Mouse (Mus musculus) adrenal gland, postnatal 25 days (tissue): ENCODE measurements around the gene Zfp326. TPM values are rescaled to one million over a fixed set of nuclear protein-coding genes. Genes with fewer than 3 reads are reported as not detected.
"Not testable (repeated sequence)": the region's sequence is repeated elsewhere in the genome, so short reads cannot be mapped to it uniquely, and the experiment has no call there.

Source experiments
- DNase-seq: peaks from one replicate; pipeline ENCODE4 v3.0.0; 2021; ENCODE audit warnings: mixed read lengths
- long read RNA-seq: library from polyadenylated mRNA; stranded (forward); transcript quantifications from one replicate; pipeline ENCODE4 v2.0.0, GENCODE M21; 2021
- total RNA-seq: library from RNA; stranded (reverse); gene quantifications from 2 replicates; pipeline ENCODE4 v1.2.3, GENCODE M21; 2021

Zfp326 gene
- total RNA-seq, result 28.6 and 32.1 TPM in 2 replicates
- long read RNA-seq, partial matches to known transcripts, result 4 of 6 reads
- long read RNA-seq, other reads (novel, unspliced or antisense), result 2 of 6 reads

DNA sequence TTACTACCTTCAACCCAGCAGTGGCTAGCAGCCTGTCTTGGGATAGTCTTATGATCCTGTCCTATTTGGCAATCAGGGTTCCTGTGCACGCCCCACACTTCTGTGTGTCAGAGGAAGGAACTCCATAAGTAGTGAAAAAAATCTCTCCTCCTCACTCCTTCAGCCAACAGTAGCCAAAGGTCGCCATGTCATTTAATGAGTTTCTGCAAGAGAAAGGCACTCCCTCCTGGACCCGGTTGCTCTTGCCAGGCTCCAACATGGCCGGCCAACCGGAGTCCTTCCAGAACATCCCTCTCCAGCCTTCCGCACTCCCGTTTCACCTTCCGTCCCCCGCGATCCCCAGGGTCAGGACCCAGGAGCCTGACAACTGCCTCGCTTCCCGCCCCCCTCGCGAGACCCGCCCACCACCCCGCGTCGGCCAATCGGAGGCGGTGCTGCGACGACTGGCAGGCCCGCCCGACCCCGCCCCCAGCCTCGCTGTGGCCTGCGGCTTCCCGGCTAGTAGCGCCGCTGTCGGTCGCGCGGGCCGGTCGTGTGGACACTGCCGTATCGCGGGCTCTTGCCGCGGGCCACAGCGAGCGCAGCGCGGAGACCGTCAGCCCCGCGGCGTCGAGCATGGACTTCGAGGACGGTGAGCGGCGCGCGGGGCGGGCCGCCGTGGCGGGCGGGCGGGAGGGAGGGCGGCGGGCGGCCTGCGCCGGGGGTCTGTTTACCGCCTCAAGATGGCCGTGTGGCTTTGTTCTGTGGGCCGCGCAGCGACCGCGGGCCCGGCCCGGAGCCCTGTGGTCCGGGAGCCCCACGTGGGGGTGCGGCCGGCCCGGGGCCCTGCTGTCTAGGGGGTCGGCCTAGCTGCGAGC lies at the start of gene Zfp326:
TSS of gene Zfp326 (plus strand) at position 498 of the 857 bp plus-strand sequence.
- DNase-seq, result peak; percentile 95

DNA sequence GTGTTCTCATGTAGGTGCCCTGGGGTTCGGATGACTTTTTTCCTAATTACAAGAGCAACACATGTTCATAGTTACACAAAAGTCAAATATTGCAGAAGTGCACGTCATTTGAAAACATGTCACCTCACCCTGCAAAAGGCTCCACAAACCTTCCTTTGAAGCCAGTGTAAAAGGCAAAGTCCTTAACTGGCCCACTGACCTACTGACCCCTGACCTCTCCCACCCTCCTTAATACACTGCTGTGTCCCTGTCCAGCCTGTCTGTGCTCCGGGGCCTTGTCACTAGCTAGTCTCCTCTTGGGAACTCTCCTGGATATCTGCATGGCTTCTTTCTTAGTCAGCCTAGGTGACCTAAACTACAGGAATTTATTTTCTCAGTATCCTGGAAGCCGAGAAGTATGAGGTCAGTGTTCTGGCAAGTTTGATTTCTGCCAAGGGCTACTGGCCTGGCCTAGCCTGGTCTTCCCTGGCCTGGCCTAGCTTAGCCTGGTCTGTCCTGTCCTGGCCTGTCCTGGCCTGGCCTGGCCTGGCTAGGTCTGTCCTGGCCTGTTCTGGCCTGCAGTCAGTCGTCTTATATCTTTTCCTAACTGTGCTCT lies 49.4 kb upstream of the Zfp326 start:
- DNase-seq, result no peak

DNA sequence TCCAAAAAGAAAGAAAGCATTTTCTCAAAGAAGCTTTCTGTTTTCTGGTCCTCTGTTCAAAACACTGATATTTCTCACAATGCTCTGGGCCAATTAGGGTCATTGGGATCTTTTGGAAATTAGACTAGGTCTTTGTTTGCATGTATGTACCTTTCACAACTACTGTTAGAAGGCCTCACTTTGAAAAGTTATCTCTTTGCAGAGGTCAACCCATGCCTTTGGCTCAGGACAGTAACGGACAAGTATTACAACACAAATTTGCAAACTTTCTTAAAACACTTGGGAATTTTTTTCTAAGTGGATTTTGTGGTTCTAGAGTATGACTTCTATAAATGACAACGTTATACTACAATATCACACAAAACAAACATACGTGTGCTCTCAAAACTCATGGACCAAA lies 48.3 kb upstream of the Zfp326 start:
- DNase-seq, result no peak

DNA sequence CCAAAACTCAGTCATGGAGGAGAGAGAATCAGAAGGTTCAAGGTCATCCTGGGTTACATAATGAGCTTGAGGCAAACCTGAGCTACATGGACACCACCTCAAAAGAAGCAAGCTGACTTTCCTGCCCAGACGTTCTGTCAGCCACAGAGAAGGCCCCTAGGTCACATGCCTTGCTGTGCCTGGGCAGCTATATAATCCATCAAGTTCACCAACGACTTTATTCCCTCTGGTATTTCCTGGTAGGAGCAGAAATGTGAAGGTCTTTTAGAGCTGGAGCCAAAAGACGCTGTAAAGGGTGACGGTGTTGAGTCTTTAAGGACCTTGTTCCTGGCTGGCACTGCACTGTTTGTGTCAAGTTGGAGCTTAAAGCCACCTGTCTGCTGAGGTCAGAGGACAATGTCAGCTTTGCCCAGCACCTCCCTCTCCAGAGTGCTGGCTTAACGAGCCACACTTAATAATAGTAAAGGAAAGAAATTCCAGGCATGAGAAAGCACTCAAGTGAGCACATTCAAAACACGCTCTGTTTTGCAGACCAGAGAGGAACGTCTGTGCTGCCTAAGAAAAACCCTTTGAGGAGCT lies 47.3 kb upstream of the Zfp326 start:
- DNase-seq, result no peak

DNA sequence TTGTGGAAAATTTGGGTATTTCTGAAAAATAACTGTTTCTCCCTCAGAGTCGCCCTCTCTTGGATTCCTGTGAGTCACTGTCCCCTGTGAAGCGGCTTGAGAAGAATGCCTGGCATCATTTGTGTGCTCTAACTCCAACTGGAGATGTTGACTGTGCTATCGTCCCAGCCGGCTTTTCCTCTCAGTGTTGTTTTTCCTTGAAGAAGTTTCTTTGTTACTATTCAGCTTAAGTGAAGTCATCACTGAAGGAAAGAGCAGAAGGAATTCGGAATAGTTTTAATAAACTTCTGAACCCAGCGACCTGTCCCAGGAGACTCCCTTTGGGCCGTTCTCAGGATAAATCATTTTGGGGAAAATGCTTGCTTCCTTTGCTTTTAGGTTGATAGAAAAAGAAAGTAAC lies 44.2 kb upstream of the Zfp326 start:
- DNase-seq, result no peak

DNA sequence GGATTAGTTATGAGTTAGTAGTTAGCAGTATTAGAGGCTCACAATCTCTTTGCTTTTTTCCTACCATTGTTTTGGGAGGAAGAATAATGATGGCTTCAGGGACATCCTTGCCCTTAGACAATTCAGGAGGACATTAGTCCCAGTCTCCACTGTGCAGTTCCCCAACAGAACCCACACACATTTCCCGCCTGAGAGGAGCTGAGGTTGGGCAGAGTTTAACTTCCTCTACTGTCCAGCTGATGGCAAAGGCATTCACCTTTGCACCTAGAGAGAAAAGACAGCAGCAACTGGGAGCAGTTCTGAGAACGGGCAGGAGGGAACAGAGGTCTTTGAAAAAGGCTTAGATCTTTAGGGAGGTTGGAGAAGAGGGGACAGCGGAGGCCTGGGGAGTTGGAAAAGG lies 42.4 kb upstream of the Zfp326 start:
- DNase-seq, result no peak

DNA sequence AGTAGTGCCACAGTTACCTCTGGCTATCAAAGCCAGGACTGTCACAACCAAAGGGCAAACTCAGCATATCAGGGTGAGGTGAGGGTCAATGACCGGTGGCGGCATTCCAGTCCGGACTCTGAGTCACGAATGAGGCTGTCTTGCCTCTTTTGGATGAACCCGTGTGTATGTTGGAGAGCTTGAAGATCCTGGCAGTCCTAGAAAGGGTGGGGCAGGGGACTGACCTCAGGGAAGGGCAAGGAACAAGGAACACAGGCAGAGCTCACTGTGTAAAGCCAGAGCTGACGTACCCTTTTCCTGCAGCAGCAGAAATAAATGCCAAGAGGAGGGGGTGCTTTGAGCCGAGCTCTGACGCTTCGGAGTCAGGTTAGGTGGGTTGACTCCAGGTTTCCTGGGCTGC lies 40.4 kb upstream of the Zfp326 start:
- peak; percentile 78 for DNase-seq

DNA sequence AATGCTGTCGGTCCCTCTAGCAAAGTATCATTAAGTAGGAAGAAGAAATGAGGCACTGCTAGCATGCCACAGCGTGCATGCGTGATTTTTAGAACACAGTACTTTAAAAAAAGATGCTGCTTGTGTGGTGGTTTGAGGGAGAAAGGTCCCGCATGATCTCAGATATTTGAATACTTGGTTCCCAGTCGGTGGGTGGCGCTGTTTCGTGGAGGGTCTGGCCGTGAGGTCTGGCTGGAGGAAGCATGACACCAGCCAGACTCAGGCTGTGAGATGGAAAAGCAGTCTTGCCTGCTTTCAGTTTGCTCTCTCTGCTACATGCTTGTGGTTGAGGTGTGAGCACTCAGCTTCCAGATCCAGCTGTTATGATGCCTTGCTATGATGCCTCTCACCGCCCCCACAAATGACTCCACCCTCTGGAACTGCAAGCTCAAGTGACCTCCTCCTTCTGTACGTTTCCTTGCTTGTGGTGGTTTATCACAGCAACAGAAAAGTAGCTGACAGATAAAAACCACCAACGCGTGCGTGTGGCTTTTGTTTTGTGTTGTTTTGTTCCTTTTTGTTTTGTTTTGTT lies 36.5 kb upstream of the Zfp326 start:
- no peak for DNase-seq

DNA sequence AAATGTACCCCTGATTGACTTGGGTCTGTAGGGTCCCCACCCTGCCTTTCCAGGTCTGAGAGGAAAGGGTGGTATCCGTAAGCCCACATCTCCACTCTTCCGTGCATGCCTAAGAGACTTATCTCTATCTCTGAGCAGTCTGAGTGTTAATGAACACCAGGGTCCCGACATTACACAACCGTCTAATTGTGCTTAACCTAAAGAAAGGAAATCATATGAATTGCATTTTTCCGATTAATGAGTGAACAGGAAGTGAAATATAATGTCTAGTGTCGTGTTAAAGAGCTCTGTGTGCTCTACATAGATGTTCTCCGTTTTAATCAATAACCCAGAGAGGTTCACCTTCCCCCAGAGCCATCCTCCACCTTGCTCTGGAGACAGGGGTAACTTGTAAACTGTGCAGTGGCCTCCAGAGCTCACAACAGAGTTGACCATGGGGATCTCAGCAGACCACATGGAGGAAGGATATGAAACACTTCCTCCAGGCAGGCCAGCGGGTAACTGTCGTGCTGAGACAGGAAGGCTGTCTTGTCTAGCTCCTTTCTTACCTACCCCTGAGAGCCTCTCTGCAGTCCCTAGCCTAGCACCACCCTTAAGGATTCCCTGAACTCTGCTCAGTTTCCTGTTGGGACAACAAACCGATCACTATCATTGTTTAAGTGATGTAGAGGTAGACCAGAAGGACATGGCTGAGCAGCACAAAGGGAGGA lies 32.2 kb upstream of the Zfp326 start:
- DNase-seq, result no peak

DNA sequence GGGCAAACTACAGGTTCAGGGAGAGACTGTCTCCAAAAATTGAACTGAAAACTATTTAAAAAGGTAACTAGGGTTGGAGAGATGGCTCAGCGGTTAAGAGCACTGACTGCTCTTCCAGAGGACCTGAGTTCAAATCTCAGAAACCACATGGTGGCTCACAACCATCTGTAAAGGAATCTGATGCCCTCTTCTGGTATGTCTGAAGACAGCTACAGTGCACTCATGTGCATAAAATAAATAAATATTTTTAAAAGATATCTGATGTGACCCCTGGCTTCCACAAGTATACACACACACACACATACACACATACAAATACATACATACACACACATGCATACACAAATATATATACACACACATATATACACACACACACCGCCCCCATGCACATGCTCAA lies 31.3 kb upstream of the Zfp326 start:
- DNase-seq, result no peak

DNA sequence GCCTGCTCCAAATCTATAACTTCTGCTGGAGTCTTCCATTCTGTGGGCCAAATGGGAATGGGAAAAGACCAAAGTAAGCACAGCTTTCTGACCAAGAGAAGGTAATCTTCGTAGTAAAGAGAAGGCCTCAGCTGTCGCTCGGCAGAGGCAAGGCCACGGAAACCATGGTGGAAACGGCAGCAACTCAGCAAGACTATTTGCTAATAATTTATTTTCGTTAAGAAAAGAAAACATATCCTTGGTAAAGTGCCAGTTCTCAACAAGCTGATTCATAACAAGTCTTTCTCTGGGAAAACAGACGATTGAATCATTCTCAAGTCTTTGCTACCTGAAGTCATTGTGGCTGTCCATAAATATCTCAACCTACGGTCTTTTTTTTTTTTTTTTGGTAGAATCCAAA lies 28.6 kb upstream of the Zfp326 start:
- DNase-seq, result no peak

DNA sequence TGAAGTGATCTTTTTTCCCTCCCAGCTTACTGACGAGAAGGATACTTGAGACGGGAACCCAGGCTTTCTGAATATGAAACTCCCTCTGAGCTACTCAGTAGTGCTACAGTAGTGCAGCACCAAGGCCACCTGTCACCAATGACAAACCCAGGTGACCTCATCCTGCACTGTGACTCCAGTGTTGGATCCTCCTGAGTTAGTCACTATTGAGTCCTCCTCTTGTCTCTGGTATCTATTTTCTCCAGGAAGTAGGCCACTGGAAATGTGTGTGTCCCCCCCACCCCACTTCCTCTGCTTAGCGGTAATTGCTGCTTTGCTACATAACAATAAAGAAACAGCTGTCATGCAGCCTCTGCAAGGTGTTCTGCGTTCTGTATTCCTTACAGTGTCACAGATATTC lies 27.1 kb upstream of the Zfp326 start:
- DNase-seq, result peak; percentile 33

DNA sequence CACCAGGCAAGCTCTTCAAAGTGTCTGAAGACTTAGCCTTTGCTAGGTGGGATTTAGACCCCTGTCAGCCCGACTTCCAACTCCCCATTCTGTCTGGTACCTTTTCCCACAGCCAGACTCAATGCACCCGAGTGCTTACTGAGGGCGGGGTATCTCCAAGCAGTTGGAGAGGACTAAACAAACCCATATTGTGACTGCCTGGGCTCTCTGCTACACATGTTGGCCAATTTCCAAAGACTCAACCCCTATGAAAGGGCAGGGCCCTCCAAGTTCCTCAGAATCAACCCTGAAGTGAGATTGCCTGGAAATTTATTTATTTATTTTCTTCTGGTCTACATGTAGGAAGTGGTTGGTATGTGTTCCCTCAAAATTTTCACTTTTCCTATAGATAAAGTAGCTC lies 26.7 kb upstream of the Zfp326 start:
- DNase-seq, result no peak

DNA sequence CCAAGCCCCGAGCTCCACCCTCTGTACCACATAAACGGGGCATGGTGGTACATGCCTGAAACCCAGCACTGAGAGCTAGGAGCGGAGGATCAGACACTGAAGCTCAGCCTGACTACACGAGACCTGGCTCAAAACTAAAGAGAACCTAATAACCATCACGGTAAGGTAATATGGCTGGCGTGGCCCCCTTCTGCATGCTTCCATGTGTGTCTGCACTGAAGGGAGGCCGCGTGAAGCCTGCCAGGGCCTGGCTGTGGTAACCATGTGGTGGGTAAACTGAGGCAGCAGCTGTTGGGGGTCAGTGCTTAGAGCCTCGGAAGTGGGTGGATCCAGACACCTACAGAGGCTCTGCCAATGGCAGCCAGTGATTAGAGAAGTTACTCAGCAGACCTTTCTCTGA lies 23.1 kb upstream of the Zfp326 start:
- DNase-seq, result no peak

DNA sequence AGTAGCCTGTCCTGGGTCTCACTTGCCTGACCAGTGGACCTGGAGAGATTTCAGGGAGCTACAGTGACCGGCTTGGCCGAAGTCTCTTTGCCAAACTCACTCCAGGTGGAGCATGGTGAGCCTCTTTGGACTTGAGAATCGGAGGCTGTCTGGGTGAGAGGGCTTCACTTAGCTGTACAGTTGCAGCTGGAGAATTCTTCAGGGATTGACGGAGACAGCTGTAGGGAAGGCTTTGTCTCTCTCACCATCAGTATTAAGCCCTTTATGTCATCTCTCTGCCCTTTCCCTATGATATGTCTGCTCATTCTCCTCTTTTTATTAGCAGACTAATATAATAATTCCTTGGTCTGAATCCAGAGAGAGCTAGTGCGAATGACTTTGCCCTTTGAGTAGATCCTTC lies 18.9 kb upstream of the Zfp326 start:
- no peak for DNase-seq

DNA sequence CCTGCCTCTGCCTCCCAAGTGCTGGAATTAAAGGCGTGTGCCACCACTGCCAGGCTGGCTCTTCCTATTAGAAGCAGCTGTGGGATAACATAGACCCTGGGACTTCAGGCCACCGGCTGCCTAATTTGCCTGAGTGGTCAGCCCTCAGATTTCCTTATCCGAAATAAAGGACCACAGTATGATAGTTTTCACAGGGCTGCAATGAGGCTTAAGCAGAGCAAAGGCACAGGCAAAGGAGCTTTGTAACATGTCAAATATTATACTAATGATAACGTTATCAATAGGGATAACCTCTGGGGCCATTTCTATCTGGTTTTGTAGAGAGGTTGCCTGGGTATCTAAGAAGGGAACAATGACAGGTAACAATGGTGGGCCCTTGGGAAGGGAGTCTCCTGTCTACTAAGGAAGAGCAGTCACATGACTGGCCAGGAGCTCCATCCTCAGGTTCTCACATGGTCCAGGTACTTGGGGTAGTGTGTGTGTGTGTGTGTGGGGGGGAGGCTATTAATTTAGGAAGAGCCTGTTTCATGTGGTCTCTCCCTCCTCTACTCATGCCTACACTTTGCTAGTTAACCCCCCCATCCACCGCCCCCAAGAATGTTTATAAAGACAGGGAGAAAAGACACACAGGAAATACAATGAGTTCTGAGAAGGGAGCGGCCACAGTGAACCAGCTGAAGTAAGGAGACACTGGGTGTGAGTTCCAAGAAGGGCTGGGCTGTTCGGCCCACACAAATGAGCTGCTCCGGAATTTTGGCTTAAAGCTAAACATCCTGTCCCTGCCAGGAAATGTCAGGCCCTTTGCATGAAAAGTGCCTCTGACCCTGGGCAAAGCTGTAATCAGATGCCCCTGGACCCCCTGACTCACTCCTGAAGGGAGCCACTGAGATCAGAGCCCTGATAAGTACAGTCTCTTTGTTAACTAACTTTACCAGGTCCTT lies 17.3 kb upstream of the Zfp326 start:
- DNase-seq, result peak; percentile 23

DNA sequence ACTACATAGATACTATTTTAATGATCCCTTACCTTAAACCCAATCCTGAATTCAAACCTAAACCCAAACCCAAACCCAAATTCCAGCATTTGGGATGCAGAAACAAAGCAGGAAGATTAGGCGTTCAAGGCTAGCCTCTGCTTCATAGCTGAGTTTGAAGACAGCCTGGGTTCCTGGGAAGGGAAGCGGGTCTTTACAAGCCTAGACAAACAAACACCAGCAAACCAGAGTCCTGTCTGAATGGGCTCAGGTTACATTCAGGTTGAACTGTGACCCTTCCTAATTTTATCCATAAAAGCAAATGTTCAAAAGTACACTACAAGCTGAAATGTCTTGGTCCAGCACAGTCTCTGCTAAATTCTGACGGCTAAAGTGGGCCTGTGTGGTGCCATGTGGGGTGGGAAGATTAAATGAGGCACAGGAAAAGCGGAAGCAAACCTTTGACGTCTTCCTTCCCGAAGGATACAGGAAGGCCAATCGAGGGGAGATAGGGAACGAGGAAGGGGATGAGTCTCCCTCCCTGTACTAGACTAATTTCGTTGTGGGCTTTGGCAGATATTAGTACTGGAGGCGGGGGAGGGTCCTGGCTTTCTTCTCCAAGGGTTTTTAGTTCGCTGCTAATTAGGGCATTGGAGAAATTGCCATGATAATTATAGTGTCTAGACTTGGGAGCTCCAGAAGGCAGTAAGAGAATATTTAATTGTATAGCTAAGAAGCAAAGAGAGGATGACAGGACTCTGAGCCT lies 16.5 kb upstream of the Zfp326 start:
- no peak for DNase-seq

DNA sequence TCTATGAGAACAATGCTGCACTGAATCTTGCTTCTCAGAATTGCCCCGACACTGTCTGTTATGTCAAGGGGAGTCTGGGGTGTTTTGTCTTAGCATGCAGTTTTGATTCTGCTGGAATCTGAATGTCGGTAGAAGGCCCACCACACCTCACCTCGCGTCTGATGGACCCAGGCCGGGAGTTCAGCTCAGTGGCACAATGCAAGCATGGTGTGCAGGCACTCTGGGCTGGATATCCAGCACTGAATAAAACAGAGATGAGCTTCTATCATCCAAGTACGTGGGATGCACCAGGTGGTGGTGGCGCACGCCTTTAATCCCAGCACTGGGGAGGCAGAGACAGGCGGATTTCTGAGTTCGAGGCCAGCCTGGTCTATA lies 15.9 kb upstream of the Zfp326 start:
- DNase-seq, result no peak

DNA sequence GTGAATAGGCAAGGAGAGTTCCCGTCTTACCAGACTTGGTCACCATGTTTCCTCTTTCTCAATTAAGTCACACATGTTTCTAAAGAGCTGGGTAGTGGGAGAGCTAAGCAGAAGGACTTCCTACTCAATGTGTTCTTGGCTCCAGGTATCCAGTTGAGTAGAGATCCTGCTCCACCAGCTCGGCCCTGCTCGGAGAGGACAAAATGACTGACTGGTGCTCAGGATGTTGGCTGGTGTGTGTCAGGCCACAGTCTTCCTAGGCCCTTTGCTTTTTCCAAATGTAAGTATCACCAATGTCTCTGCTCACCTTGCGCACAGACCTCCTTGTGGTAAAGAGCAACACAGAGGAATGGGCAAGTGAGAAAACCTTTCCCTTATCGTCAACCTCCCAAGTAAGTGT lies 14.7 kb upstream of the Zfp326 start:
- DNase-seq, result no peak

DNA sequence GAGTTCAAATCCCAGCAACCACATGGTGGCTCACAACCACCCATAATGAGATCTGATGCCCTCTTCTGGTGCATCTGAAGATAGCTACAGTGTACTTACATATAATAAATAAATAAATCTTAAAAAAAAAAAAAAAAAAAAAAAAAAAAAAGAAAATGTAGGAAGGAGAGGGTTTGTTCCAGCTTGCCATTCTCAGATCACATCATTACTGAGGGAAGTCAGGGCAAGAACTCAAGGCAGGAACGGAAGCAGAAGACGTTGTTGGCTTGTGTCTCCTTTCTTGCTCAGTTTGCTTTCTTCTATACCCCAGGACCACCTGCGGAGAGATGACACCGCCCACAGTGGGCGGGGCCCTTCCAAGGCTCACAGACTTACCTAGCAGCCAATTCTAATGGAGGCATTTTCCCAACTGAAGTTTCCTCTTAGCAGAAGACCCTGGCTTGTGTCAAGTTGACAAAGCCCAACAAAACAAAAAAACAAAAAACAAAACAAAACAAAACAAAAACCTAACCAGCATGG lies 11.2 kb upstream of the Zfp326 start:
- DNase-seq, result not testable (repeated sequence)
